Mouse (Mus musculus) MEL (cell line): ENCODE data around the gene Tmod1. TPM values are rescaled to one million over a fixed set of nuclear protein-coding genes. Genes with fewer than 3 reads are reported as not detected.

Experiments
- DNase-seq: peaks from one replicate; pipeline ENCODE4 v3.0.0; 2011; ENCODE audit warnings: low read depth, low spot score
- H3K27ac ChIP-seq: 2 replicates; pipeline ENCODE4 v1.5.1; 2012; ENCODE audit warnings: low read depth, mild to moderate bottlenecking, control low read depth, low read length, moderate library complexity; ENCODE audit not compliant: control insufficient read depth
- H3K27me3 ChIP-seq, 2 experiments: fragments of 150-350 bp in 1 of 2; sonication (generic) in 1 of 2; 2 replicates each; pipeline ENCODE4 v1.6.1; 2012; ENCODE audit warnings: low read length in 2 of 2, mild to moderate bottlenecking in 2 of 2, improper control_type of control experiment in 1 of 2, moderate library complexity in 1 of 2; ENCODE audit not compliant: insufficient read depth in 2 of 2, control insufficient read depth in 1 of 2
- H3K36me3 ChIP-seq, 2 experiments: 2 replicates each; pipeline ENCODE4 v1.6.1; 2012 to 2014; ENCODE audit warnings: low read length in 2 of 2, improper control_type of control experiment in 1 of 2, inconsistent platforms in 1 of 2, mild to moderate bottlenecking in 1 of 2; ENCODE audit not compliant: insufficient read depth in 2 of 2, control insufficient read depth in 1 of 2
- H3K4me1 ChIP-seq, 2 experiments: fragments of 150-350 bp in 1 of 2; sonication (generic) in 1 of 2; 2 replicates each; pipeline ENCODE4 v1.6.1; 2012; ENCODE audit warnings: low read length in 2 of 2, improper control_type of control experiment in 1 of 2, mild to moderate bottlenecking in 1 of 2; ENCODE audit not compliant: insufficient read depth in 2 of 2, control insufficient read depth in 1 of 2
- H3K4me3 ChIP-seq, 2 experiments: fragments of 150-350 bp in 1 of 2; sonication (generic) in 1 of 2; 2 replicates each; pipeline ENCODE4 v1.5.1; 2012; ENCODE audit warnings: low read depth in 2 of 2, low read length in 2 of 2, mild to moderate bottlenecking in 2 of 2, moderate library complexity in 2 of 2, control low read depth in 1 of 2, improper control_type of control experiment in 1 of 2; ENCODE audit not compliant: control insufficient read depth in 1 of 2, insufficient read depth in 1 of 2
- H3K79me2 ChIP-seq: 2 replicates; pipeline ENCODE4 v1.6.1; 2012; ENCODE audit warnings: mild to moderate bottlenecking, low read length, moderate library complexity; ENCODE audit not compliant: control insufficient read depth, poor library complexity, insufficient read depth
- H3K9ac ChIP-seq: 2 replicates; pipeline ENCODE4 v1.6.1; 2012; ENCODE audit warnings: low read depth, mild to moderate bottlenecking, control low read depth, low read length, moderate library complexity; ENCODE audit not compliant: control insufficient read depth, poor library complexity, severe bottlenecking
- H3K9me3 ChIP-seq: fragments of 150-350 bp; sonication (generic); replicated peaks from 2 replicates; pipeline ENCODE4 v1.6.1; 2012; ENCODE audit warnings: mild to moderate bottlenecking, low read length, improper control_type of control experiment, moderate library complexity; ENCODE audit not compliant: insufficient read depth
- CHD1 ChIP-seq: IDR thresholded peaks from 2 replicates; pipeline ENCODE4 v1.6.1; 2012; ENCODE audit warnings: low read depth, mild to moderate bottlenecking, inconsistent platforms, low read length, improper control_type of control experiment
- ELF1 ChIP-seq: IDR thresholded peaks from 2 replicates; pipeline ENCODE4 v1.6.1; 2014; ENCODE audit warnings: low read depth, mild to moderate bottlenecking, inconsistent platforms, low read length, improper control_type of control experiment, moderate library complexity
- EP300 ChIP-seq, 2 experiments: IDR thresholded peaks; 2 replicates each; pipeline ENCODE4 v1.6.1; 2011; ENCODE audit warnings: improper control_type of control experiment in 2 of 2, low read length in 2 of 2, low read depth in 1 of 2, mild to moderate bottlenecking in 1 of 2
- GATA1 ChIP-seq: IDR thresholded peaks from 2 replicates; pipeline ENCODE4 v1.6.1; 2011; ENCODE audit warnings: low read depth, low read length, improper control_type of control experiment
- JUND ChIP-seq: IDR thresholded peaks from 2 replicates; pipeline ENCODE4 v1.6.1; 2011; ENCODE audit warnings: low read depth, mild to moderate bottlenecking, improper control_type of control experiment, low read length
- KAT2A ChIP-seq: conservative IDR thresholded peaks from 2 replicates; pipeline ENCODE4 v1.6.1; 2012; ENCODE audit warnings: low read depth, low read length, improper control_type of control experiment, inconsistent platforms
- MEF2A ChIP-seq: IDR thresholded peaks from 2 replicates; pipeline ENCODE4 v1.6.1; 2014; ENCODE audit warnings: low read depth, mild to moderate bottlenecking, inconsistent platforms, low read length, improper control_type of control experiment; ENCODE audit not compliant: poor library complexity, insufficient replicate concordance, severe bottlenecking; ENCODE audit errors: extremely low read depth
- MXI1 ChIP-seq: IDR thresholded peaks from 2 replicates; pipeline ENCODE4 v1.6.1; 2011; ENCODE audit warnings: mild to moderate bottlenecking, low read depth, low read length, improper control_type of control experiment
- MYB ChIP-seq: IDR thresholded peaks from 2 replicates; pipeline ENCODE4 v1.6.1; 2011; ENCODE audit warnings: mild to moderate bottlenecking, low read depth, low read length, improper control_type of control experiment
- MYC ChIP-seq: IDR thresholded peaks from 2 replicates; pipeline ENCODE4 v1.6.1; 2011; ENCODE audit warnings: low read depth, mild to moderate bottlenecking, low read length, improper control_type of control experiment, moderate library complexity
- POLR2A ChIP-seq, 2 experiments: IDR thresholded peaks; 2 replicates each; pipeline ENCODE4 v1.6.1; 2011 to 2012; ENCODE audit warnings: low read length in 2 of 2, mild to moderate bottlenecking in 2 of 2, control low read depth in 1 of 2, improper control_type of control experiment in 1 of 2, low read depth in 1 of 2, moderate library complexity in 1 of 2; ENCODE audit not compliant: control insufficient read depth in 1 of 2, insufficient read depth in 1 of 2, poor library complexity in 1 of 2
- POLR2AphosphoS2 ChIP-seq: IDR thresholded peaks from 2 replicates; pipeline ENCODE4 v1.6.1; 2011; ENCODE audit warnings: low read length, improper control_type of control experiment
- RCOR1 ChIP-seq: IDR thresholded peaks from 2 replicates; pipeline ENCODE4 v1.6.1; 2012; ENCODE audit warnings: low read depth, mild to moderate bottlenecking, inconsistent platforms, low read length, improper control_type of control experiment
- SIN3A ChIP-seq: IDR thresholded peaks from 2 replicates; pipeline ENCODE4 v1.6.1; 2012; ENCODE audit warnings: low read length, improper control_type of control experiment, inconsistent platforms
- SMC3 ChIP-seq: IDR thresholded peaks from 2 replicates; pipeline ENCODE4 v1.6.1; 2011; ENCODE audit warnings: low read depth, low read length, improper control_type of control experiment
- TAL1 ChIP-seq: IDR thresholded peaks from 2 replicates; pipeline ENCODE4 v1.6.1; 2012; ENCODE audit warnings: mild to moderate bottlenecking, inconsistent platforms, low read length, moderate library complexity, mixed read lengths
- TBP ChIP-seq: IDR thresholded peaks from 2 replicates; pipeline ENCODE4 v1.8.0; 2011; ENCODE audit warnings: low read depth, low read length, improper control_type of control experiment
- UBTF ChIP-seq: IDR thresholded peaks from 2 replicates; pipeline ENCODE4 v1.6.1; 2012; ENCODE audit warnings: low read depth, mild to moderate bottlenecking, inconsistent platforms, low read length, improper control_type of control experiment, moderate library complexity, borderline replicate concordance; ENCODE audit not compliant: insufficient read depth
- USF2 ChIP-seq, 2 experiments: IDR thresholded peaks; 2 replicates each; pipeline ENCODE4 v1.6.1; 2011 to 2012; ENCODE audit warnings: improper control_type of control experiment in 2 of 2, low read length in 2 of 2, borderline replicate concordance in 1 of 2, inconsistent platforms in 1 of 2, low read depth in 1 of 2, mild to moderate bottlenecking in 1 of 2; ENCODE audit not compliant: insufficient read depth in 1 of 2
- ZKSCAN1 ChIP-seq: IDR thresholded peaks from 2 replicates; pipeline ENCODE4 v1.6.1; 2012; ENCODE audit warnings: low read depth, mild to moderate bottlenecking, inconsistent platforms, low read length, improper control_type of control experiment, moderate library complexity
- ZNF384 ChIP-seq: IDR thresholded peaks from 2 replicates; pipeline ENCODE4 v1.6.1; 2012; ENCODE audit warnings: low read depth, mild to moderate bottlenecking, inconsistent platforms, low read length, improper control_type of control experiment
- polyA plus RNA-seq, 2 experiments: library from polyadenylated mRNA; stranded (reverse) in 1 of 2; unstranded in 1 of 2; fragments of >175 nt in 1 of 2; fragments of >200 nt in 1 of 2; gene quantifications; 2 replicates each; pipeline versions ENCODE4 v1.2.1 to v1.2.4; 2012; ENCODE audit warnings: low replicate concordance in 2 of 2, low read depth in 1 of 2; ENCODE audit not compliant: insufficient read length in 2 of 2, insufficient read depth in 1 of 2, missing spikeins in 1 of 2
- total RNA-seq: library from RNA; depleted of rRNA; stranded (reverse); fragments of 300-350 nt; gene quantifications from 2 replicates; pipeline ENCODE4 v1.2.3, GENCODE M21; 2012; rRNA removed

The Tmod1 gene
- total RNA-seq (2.2 and 2.3 TPM in 2 replicates), polyA plus RNA-seq (1 to 10 TPM in 1 of 2 experiments, not detected in 1; 8.1 TPM)

- no peaks in the 10 kb centered on the region for H3K27me3 ChIP-seq
- peak within 1 kb of the TSS; percentile 63 for H3K9ac ChIP-seq
- H3K27ac ChIP-seq: no peak within 1 kb of the TSS
- 0 out of 2 replicates have a peak, but pooled peaks have one; percentile 4 for TF ChIP-seq CHD1
- TF ChIP-seq ZNF384: no peak
- TF ChIP-seq ZKSCAN1: no peak
- TF ChIP-seq POLR2A (IDR thresholded peaks at IDR 0.05; ENCODE audit: control insufficient read depth in 1 of 2, insufficient read depth in 1 of 2, low read depth in 1 of 2, low read length in 2 of 2, poor library complexity in 1 of 2): peak in 1 of 2 experiments; percentile 30; a peak in 1 of 4 replicates
- no peaks in the 10 kb centered on the region for H3K9me3 ChIP-seq
- H3K4me3 ChIP-seq: peak within 1 kb of the TSS; percentile 45 to 96
- H3K79me2 ChIP-seq: no peaks in the 10 kb centered on the region; the same call in 1 of the 2 replicates
- peaks cover 19 to 21% of the 10 kb centered on the region in 2 experiments for H3K4me1 ChIP-seq
- DNase-seq: peak; percentile 67
- H3K36me3 ChIP-seq: peaks cover 0 to 18% of the 10 kb centered on the region in 2 experiments; a peak in 2 of 4 replicates
Measured at GRCm38 (mm10) chr4:46038892-46039751, at the start of gene Tmod1. Gene Tmod1 (plus strand): TSS chr4:46038935.

DNA sequence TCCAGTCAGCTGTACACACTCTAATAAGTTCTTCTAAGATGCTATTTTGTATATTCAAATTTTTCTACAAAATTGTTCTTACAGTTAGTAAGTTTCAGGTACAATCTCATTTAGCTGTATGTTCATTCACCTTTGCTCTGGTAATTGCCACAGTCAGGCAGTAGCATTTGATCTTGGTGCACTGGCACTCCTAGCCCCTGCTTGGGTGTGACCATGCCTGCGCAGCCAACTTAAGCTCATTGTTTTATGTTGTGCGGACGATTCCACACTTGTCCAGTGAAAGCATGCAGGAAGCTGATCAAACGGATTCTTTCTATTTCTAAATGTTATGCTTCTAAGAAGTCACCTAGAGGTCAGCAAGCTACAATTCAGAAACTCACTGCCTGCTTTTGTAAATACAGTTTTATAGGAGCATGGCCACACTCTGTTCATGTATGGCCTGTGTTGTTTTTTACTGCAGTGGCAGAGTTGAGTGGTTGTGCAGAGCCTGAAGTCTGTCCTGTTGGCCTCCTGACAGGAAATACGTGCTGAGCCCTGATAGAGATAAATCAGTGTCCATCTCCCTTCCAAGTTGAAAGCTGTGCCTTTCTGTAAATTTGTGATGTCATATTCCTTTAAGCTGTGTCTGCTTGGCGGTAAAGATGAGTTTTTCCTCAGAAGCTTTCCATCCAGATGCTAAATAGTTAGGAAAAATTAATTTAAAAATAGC lies 48.2 kb upstream of the Tmod1 start:
- Histone ChIP-seq H3K4me1 (no peaks in the 10 kb centered on the region; a peak in 1 of 4 replicates), H3K9ac (no peak overlapping the region), H3K27ac (no peak overlapping the region), H3K4me3 (no peak overlapping the region), H3K79me2 (no peaks in the 10 kb centered on the region), H3K36me3 (peaks cover 0 to 2% of the 10 kb centered on the region in 2 experiments; a peak in 1 of 4 replicates), H3K27me3 (no peaks in the 10 kb centered on the region), H3K9me3 (no peaks in the 10 kb centered on the region)
- TF ChIP-seq POLR2AphosphoS2: no peak
- no peak for TF ChIP-seq KAT2A
- TF ChIP-seq RCOR1: no peak
- TF ChIP-seq ZNF384: no peak
- TF ChIP-seq ELF1: no peak
- TF ChIP-seq TBP: no peak
- no peak for TF ChIP-seq GATA1
- no peak for DNase-seq

GRCm38 (mm10) chr4:45998536-45998935 lies 40.2 kb upstream of the Tmod1 start:
- no peak for TF ChIP-seq MEF2A
- no peak for TF ChIP-seq UBTF
- TF ChIP-seq SMC3: no peak
- no peak for TF ChIP-seq POLR2AphosphoS2
- TF ChIP-seq MXI1: no peak
- no peak for TF ChIP-seq SIN3A
- TF ChIP-seq POLR2A (IDR thresholded peaks at IDR 0.05; ENCODE audit: control insufficient read depth in 1 of 2, insufficient read depth in 1 of 2, low read depth in 1 of 2, low read length in 2 of 2, poor library complexity in 1 of 2): no peak
- TF ChIP-seq JUND: no peak
- no peak for TF ChIP-seq GATA1
- no peak for TF ChIP-seq EP300 (IDR thresholded peaks at IDR 0.05; ENCODE audit: low read depth in 1 of 2, low read length in 2 of 2)
- no peak for TF ChIP-seq USF2 (IDR thresholded peaks at IDR 0.05; ENCODE audit: borderline replicate concordance in 1 of 2, insufficient read depth in 1 of 2, low read depth in 1 of 2, low read length in 2 of 2)
- no peak for TF ChIP-seq MYC
- no peak for TF ChIP-seq TAL1
- TF ChIP-seq MYB: no peak
- TF ChIP-seq ZKSCAN1: no peak
- H3K9ac ChIP-seq: no peak overlapping the region
- no peak for DNase-seq
- no peaks in the 10 kb centered on the region for H3K79me2 ChIP-seq
- no peaks in the 10 kb centered on the region for H3K9me3 ChIP-seq
- H3K27me3 ChIP-seq: no peaks in the 10 kb centered on the region
- H3K4me1 ChIP-seq: no peaks in the 10 kb centered on the region
- no peaks in the 10 kb centered on the region for H3K36me3 ChIP-seq
- H3K4me3 ChIP-seq: no peak overlapping the region
- no peak overlapping the region for H3K27ac ChIP-seq
